Mouse (Mus musculus) limb, embryonic 15.5 days (tissue): ENCODE measurements at regions not wholly inside any gene's neighbourhood (a gene's known extent, or its start where the extent isn't known, plus 50 kb on each side); places are given as distances from the start of the nearest gene placed in this dataset.
A peak's percentile ranks its signal among the peaks of the same experiment; 100 is the strongest.

Experiments used
- ATAC-seq: fragments of 200-750 bp; cut with Nextera tagmentation; 2 replicates; pipeline ENCODE4 v1.8.0; 2017; ENCODE audit warnings: low read depth, moderate TSS enrichment; ENCODE audit not compliant: insufficient number of reproducible peaks, low FRiP score, low TSS enrichment
- H3K27ac ChIP-seq: fragments of 300-500 bp; sonication (generic); 2 replicates; pipeline ENCODE4 v1.5.1; 2015; ENCODE audit warnings: moderate library complexity, mild to moderate bottlenecking, inconsistent platforms
- H3K27me3 ChIP-seq: fragments of 300-500 bp; sonication (generic); 2 replicates; pipeline ENCODE4 v1.6.1; 2015; ENCODE audit warnings: inconsistent platforms
- H3K36me3 ChIP-seq: fragments of 300-500 bp; sonication (generic); 2 replicates; pipeline ENCODE4 v1.6.1; 2015; ENCODE audit warnings: inconsistent platforms
- H3K4me1 ChIP-seq: fragments of 300-500 bp; sonication (generic); 2 replicates; pipeline ENCODE4 v1.6.1; 2015; ENCODE audit warnings: inconsistent platforms
- H3K4me2 ChIP-seq: fragments of 300-500 bp; sonication (generic); 2 replicates; pipeline ENCODE4 v1.6.1; 2015; ENCODE audit warnings: mild to moderate bottlenecking, inconsistent platforms
- H3K4me3 ChIP-seq: fragments of 300-500 bp; sonication (generic); 2 replicates; pipeline ENCODE4 v1.5.1; 2015; ENCODE audit warnings: mild to moderate bottlenecking, inconsistent platforms
- H3K9ac ChIP-seq: fragments of 300-500 bp; sonication (generic); 2 replicates; pipeline ENCODE4 v1.6.1; 2015; ENCODE audit warnings: inconsistent platforms
- H3K9me3 ChIP-seq: fragments of 300-500 bp; sonication (generic); 2 replicates; pipeline ENCODE4 v1.6.1; 2016; ENCODE audit warnings: inconsistent platforms
- WGBS: fragments of 180-500 bp; shearing (Covaris S2); methylation state at CpG from one replicate; pipeline ENCODE4 v1.1.7; 2015; 5-methylcytosine and 5-hydroxymethylcytosine counted together

- Histone ChIP-seq H3K36me3 (no peaks in the 10 kb centered on the region), H3K4me2 (no peak overlapping the region), H3K9ac (no peak overlapping the region), H3K27ac (0 out of 2 replicates have a peak overlapping the region, but pooled peaks have one; percentile 19), H3K4me3 (no peak overlapping the region), H3K9me3 (no peaks in the 10 kb centered on the region), H3K27me3 (no peaks in the 10 kb centered on the region), H3K4me1 (no peaks in the 10 kb centered on the region)
- ATAC-seq, result no peak
- 85% methylated on average over 5 of the region's 5 CpGs for WGBS
Observed at GRCm38 (mm10) chr3:34908489-34908888, 258.3 kb downstream of the Sox2 start.

GRCm38 (mm10) chr3:34909350-34909749, 259.1 kb downstream of the Sox2 start:
- H3K4me1 ChIP-seq, result no peaks in the 10 kb centered on the region
- no peaks in the 10 kb centered on the region for H3K36me3 ChIP-seq
- H3K27ac ChIP-seq, result 0 out of 2 replicates have a peak overlapping the region, but pooled peaks have one; percentile 19
- H3K4me2 ChIP-seq, result no peak overlapping the region
- no peak overlapping the region for H3K4me3 ChIP-seq
- no peaks in the 10 kb centered on the region for H3K27me3 ChIP-seq
- 57% methylated on average over 3 of the region's 3 CpGs for WGBS
- H3K9me3 ChIP-seq, result no peaks in the 10 kb centered on the region
- ATAC-seq, result no peak
- no peak overlapping the region for H3K9ac ChIP-seq

DNA sequence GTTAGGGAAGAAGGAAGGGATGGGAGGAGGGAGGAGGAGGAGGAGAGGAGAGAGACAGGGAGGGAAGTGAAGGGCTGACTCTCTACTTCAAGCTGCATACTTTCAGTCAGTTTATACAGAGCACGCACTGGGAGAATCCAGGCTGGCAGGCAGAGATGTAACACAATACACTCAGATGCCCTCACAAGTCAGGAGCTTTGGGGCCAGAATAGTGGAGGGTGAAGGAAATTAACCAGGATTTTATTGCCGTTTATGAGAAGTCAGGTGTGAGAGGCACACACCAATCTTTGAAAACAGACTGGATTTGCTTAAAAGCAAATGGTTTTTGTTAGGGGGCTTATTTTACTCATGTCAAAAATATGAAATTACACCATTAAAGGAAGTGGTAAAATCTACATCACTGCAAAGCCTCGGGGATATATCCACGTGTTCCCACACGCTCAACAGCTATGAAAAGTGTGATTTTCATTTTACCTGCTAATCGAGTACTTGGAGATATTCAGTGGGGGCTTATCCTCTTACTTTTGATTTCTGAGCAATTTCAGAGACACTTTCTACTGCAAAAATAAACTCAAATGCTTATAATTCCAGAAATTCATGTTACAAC, 268.2 kb downstream of the Sox2 start:
- H3K4me2 ChIP-seq, result no peak overlapping the region
- no peaks in the 10 kb centered on the region for H3K36me3 ChIP-seq
- 9% methylated on average over 6 of the region's 6 CpGs for WGBS
- 0 out of 2 replicates have a peak, but pooled peaks have one; percentile 65 for ATAC-seq
- H3K27me3 ChIP-seq, result no peaks in the 10 kb centered on the region
- H3K9ac ChIP-seq, result no peak overlapping the region
- no peaks in the 10 kb centered on the region for H3K9me3 ChIP-seq
- no peak overlapping the region for H3K27ac ChIP-seq
- H3K4me3 ChIP-seq, result no peak overlapping the region
- 0 out of 2 replicates have a peak, but pooled peaks cover 3% of the 10 kb centered on the region for H3K4me1 ChIP-seq

DNA sequence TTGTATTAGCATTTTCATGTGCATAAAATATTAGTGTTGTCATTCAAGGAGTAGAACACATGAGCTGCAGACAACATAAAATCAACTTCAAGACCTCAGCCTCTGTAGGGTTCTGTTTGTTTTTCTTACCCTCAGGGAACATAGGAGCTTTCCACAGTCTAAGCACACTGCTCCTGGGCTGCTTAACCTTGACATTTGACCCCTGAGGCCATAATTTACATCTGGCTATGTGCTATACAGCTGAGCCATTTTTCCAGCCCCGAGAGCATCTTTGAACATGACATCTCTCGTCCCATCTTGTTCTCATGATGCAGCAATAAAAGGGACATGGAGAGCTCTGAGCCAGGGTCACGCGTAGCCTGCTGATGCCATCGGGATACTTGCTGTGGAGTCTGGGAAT, 270.3 kb downstream of the Sox2 start:
- WGBS, result 77% methylated on average over 5 of the region's 5 CpGs
- H3K36me3 ChIP-seq, result no peaks in the 10 kb centered on the region
- no peaks in the 10 kb centered on the region for H3K9me3 ChIP-seq
- no peak overlapping the region for H3K27ac ChIP-seq
- H3K27me3 ChIP-seq, result no peaks in the 10 kb centered on the region
- no peak overlapping the region for H3K4me2 ChIP-seq
- no peak overlapping the region for H3K9ac ChIP-seq
- H3K4me3 ChIP-seq, result no peak overlapping the region
- 0 out of 2 replicates have a peak, but pooled peaks cover 3% of the 10 kb centered on the region for H3K4me1 ChIP-seq
- no peak for ATAC-seq

DNA sequence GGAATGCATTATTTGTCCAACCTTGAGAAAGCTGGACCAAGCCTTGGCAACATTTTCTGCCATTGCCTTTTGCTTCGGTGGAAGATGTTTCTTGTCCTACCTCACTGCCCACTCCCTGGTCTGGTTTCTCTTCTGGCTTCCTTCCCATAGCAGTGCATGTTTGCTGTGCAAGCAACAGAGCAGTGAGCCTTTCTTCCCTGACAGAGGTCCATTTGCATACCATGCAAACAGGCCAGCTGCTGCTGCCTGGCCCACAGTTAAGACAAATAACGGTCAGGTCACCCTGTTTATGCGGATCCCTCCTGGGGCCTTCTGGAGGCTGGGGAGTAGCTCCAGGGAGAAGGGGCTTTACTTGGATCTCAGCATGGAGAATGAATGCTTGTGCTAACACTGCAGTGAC, 299.7 kb downstream of the Sox2 start:
- Histone ChIP-seq H3K4me1 (no peaks in the 10 kb centered on the region), H3K9ac (no peak overlapping the region), H3K4me3 (no peak overlapping the region), H3K27ac (no peak overlapping the region), H3K36me3 (no peaks in the 10 kb centered on the region), H3K9me3 (no peaks in the 10 kb centered on the region), H3K27me3 (no peaks in the 10 kb centered on the region), H3K4me2 (no peak overlapping the region)
- no peak for ATAC-seq
- WGBS, result 41% methylated on average over 3 of the region's 3 CpGs

DNA sequence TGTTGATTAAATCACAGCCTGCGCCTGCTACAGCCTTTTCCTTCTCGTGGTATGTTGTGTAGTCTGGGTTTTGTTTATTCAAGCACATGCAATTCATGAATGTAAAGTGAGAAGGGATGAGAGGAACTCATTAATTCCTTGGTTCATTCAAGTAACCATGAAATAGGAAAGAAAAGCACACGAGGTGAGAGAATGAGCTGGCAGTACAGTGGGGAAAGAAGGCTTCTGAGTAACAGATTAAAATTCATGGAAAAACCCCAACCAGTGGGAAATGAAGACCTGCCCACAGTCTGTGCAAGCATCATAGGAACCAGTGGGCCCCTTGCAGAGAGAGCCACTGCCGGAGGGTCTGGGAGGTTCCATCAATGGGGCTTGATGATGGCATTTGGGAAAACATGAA, 306.0 kb downstream of the Sox2 start:
- ATAC-seq, result no peak
- no peak overlapping the region for H3K4me2 ChIP-seq
- H3K27ac ChIP-seq, result no peak overlapping the region
- H3K4me1 ChIP-seq, result no peaks in the 10 kb centered on the region
- H3K9ac ChIP-seq, result no peak overlapping the region
- no peak overlapping the region for H3K4me3 ChIP-seq
- WGBS, result 44% methylated on average over 4 of the region's 4 CpGs
- no peaks in the 10 kb centered on the region for H3K9me3 ChIP-seq
- H3K27me3 ChIP-seq, result no peaks in the 10 kb centered on the region
- H3K36me3 ChIP-seq, result no peaks in the 10 kb centered on the region

DNA sequence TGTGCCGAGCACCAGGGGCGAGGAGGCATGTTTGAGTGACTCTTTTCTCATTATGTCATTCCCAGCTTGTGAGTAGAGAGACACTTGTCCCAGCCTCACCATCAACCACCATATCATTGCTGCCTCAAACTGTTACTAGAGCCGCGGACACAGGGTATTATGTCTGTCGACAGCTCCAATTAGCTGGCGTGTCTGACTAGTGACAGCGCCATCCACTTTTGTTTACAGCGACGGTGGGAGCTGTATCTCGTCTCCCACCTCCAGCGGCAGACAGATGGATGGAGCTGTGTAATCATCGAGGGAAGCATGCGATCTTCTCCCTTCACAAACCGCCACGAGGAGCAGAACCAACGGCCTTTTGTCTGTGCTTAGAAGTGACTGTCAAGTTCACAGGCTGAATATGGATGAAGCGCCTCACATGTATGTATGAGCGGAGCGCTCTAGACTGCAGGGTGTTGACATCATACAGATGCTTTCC, 308.9 kb downstream of the Sox2 start:
- Histone ChIP-seq H3K9me3 (no peaks in the 10 kb centered on the region), H3K9ac (no peak overlapping the region), H3K36me3 (no peaks in the 10 kb centered on the region), H3K4me2 (no peak overlapping the region), H3K4me1 (no peaks in the 10 kb centered on the region), H3K27ac (no peak overlapping the region), H3K27me3 (no peaks in the 10 kb centered on the region), H3K4me3 (no peak overlapping the region)
- 75% methylated on average over 19 of the region's 19 CpGs for WGBS
- no peak for ATAC-seq

DNA sequence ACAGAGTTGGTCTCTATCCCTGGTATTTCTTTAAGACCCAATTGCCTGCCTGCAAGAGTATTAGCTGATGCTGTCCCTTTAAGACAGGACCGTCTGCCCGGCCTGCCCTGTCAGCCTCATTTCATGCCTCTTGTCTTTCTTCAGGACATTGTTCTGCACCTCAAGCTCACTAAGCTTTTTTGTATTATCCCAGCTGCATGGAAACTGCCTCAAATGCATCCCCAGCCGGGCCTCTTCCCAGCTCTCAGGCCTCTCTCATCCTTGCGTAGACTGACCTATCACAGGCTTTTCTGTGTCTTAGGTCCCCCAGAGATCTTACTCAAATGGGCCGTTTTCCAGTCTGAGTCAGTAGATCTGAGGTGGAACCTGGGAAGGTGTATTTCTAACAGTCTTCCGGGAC, 316.2 kb downstream of the Sox2 start:
- Histone ChIP-seq H3K36me3 (no peaks in the 10 kb centered on the region), H3K4me3 (no peak overlapping the region), H3K27ac (no peak overlapping the region), H3K4me1 (no peaks in the 10 kb centered on the region), H3K9ac (no peak overlapping the region), H3K4me2 (no peak overlapping the region), H3K9me3 (no peaks in the 10 kb centered on the region), H3K27me3 (no peaks in the 10 kb centered on the region)
- WGBS, result 60% methylated on average over 6 of the region's 6 CpGs
- no peak for ATAC-seq

DNA sequence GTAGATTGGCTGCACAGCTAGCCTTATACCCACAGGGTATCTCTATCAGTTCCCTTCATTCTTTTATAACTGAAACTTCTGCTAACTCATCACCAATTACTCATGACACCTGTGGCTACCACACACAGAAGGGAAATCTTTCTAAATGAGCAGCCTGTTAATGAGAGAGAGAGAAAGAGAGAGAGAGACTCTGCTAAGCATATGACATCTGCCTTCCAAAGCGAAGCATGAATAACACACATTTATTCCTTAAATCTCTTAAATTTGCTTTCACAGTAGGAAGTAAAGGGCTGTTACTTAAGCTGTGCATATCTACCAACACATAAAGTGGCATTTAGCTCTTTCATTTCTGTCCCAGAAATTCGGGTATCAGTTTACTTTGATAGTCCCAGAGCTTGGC, 317.7 kb downstream of the Sox2 start:
- ATAC-seq, result no peak
- Histone ChIP-seq H3K4me3 (no peak overlapping the region), H3K27ac (no peak overlapping the region), H3K36me3 (no peaks in the 10 kb centered on the region), H3K27me3 (no peaks in the 10 kb centered on the region), H3K4me1 (no peaks in the 10 kb centered on the region), H3K9ac (no peak overlapping the region), H3K9me3 (no peaks in the 10 kb centered on the region), H3K4me2 (no peak overlapping the region)
- 69% methylated on average over 2 of the region's 2 CpGs for WGBS

DNA sequence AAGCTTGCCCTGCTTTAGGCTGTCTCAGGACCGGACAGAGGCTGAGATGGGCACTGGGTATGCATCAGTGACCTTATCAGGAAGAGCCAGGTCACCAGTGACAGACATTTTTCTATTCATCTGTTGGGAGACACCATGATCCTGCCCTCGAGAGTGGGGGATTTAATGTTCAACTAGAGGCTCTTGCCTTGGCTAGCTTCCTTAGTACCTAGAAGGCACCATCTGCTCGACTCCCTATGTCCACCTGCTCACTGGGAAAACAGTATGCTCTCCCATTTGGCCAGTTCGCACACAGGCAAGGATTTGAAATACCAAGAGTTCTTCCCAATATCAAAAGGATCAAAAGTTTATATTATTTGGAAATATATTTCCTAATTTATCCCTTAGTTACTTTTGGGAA, 321.3 kb downstream of the Sox2 start:
- Histone ChIP-seq H3K4me2 (no peak overlapping the region), H3K4me3 (no peak overlapping the region), H3K9me3 (no peaks in the 10 kb centered on the region), H3K36me3 (no peaks in the 10 kb centered on the region), H3K27me3 (no peaks in the 10 kb centered on the region), H3K9ac (no peak overlapping the region), H3K27ac (no peak overlapping the region), H3K4me1 (no peaks in the 10 kb centered on the region)
- 80% methylated on average over 4 of the region's 4 CpGs for WGBS
- ATAC-seq, result no peak

GRCm38 (mm10) chr3:34974371-34974770, 324.2 kb downstream of the Sox2 start:
- Histone ChIP-seq H3K4me1 (no peaks in the 10 kb centered on the region), H3K9me3 (no peaks in the 10 kb centered on the region), H3K4me3 (no peak overlapping the region), H3K27me3 (no peaks in the 10 kb centered on the region), H3K4me2 (no peak overlapping the region), H3K36me3 (no peaks in the 10 kb centered on the region), H3K27ac (no peak overlapping the region), H3K9ac (no peak overlapping the region)
- no peak for ATAC-seq
- 60% methylated on average over 7 of the region's 7 CpGs for WGBS
